Mouse (Mus musculus) left cerebral cortex, postnatal 36 days (tissue): ENCODE data around the gene Oxct2b. TPM values are rescaled to one million over a fixed set of nuclear protein-coding genes. Genes with fewer than 3 reads are reported as not detected.

Experiments used
- total RNA-seq, 2 experiments: library from RNA; stranded (reverse); gene quantifications; 2 replicates each; pipeline ENCODE4 v1.2.3; 2021

Oxct2b gene
- total RNA-seq, 2 experiments from 2014 or later, result 0.34 TPM; not detected in 1

Other genes starting within 250 kb of the Oxct2b start
- gene Cap1, start 230.2 kb upstream of the Oxct2b start, total RNA-seq, result 100 to 1,000 TPM; 267 to 277 TPM
- 10 to 100 TPM; 36.9 to 50.0 TPM for gene Mfsd2a, start 155.1 kb upstream of the Oxct2b start, total RNA-seq
- 10 to 100 TPM; 11.3 to 12.9 TPM for gene Mycl, start 120.6 kb upstream of the Oxct2b start, total RNA-seq
- gene Trit1, start 99.7 kb upstream of the Oxct2b start, total RNA-seq, result 10 to 100 TPM; 18.2 to 23.5 TPM
- gene Bmp8b, start 11.1 kb upstream of the Oxct2b start, total RNA-seq, result under 1 TPM; 0.14 to 0.15 TPM
- gene Ppie, start 23.7 kb downstream of the Oxct2b start, total RNA-seq, result 10 to 100 TPM; 16.4 to 23.4 TPM
- 100 to 1,000 TPM; 549 to 564 TPM for gene Hpcal4, start 67.0 kb downstream of the Oxct2b start, total RNA-seq
- 10 to 100 TPM in 1 of 2 experiments, 1 to 10 TPM in 1; 8.9 to 10.0 TPM for gene Nt5c1a, start 85.2 kb downstream of the Oxct2b start, total RNA-seq
- gene Heyl, start 117.3 kb downstream of the Oxct2b start, total RNA-seq, result 1 to 10 TPM; 4.4 TPM
- gene Pabpc4, start 146.1 kb downstream of the Oxct2b start, total RNA-seq, result 10 to 100 TPM; 38.7 to 41.9 TPM
- not detected for gene Oxct2a, start 207.4 kb downstream of the Oxct2b start, total RNA-seq
- under 1 TPM in 1 of 2 experiments, not detected in 1; 0.32 TPM for gene Bmp8a, start 227.0 kb downstream of the Oxct2b start, total RNA-seq